Comparison of ENCODE assay signal across 13 mouse cellular contexts in genomic region chr5:5092736-5093135, GRCm38 (mm10).
DNase-seq lines count a peak whose midpoint lies in the region; ATAC-seq and TF ChIP-seq lines count a peak whose summit lies in the region.
"Had no signal": no experiment of that assay in that cellular context is flagged by ENCODE, and none has a peak within 500 bp of the region (broad histone marks: within the 10 kb centered on the region; RNA-seq: fewer than 3 reads in every experiment).

No protein-coding gene starts in this region.

- no peak overlapping the region for H3K4me3 ChIP-seq in midbrain, embryonic 15.5 days
- no peak overlapping the region for H3K4me3 ChIP-seq in midbrain, embryonic 10.5 days
- no peak overlapping the region for H3K4me3 ChIP-seq in forebrain, embryonic 16.5 days (replicated peaks; ENCODE audit: low read length)
- no peak overlapping the region for H3K4me3 ChIP-seq in thymus, adult 2 months (ENCODE audit: control insufficient read depth, insufficient read depth, low read length)
- H3K4me3 ChIP-seq: limb, embryonic 13.5 days had no signal

- 64% methylated on average over 7 of the region's 7 CpGs for WGBS in midbrain, embryonic 15.5 days
- WGBS in midbrain, embryonic 10.5 days, result 91% methylated on average over 7 of the region's 7 CpGs
- 24% methylated on average over 7 of the region's 7 CpGs for WGBS in forebrain, embryonic 16.5 days
- 98% methylated on average over 7 of the region's 7 CpGs for WGBS in thymus, adult 2 months

- no peak overlapping the region for H3K9ac ChIP-seq in midbrain, embryonic 15.5 days
- H3K9ac ChIP-seq in forebrain, embryonic 16.5 days (replicated peaks; ENCODE audit: low read depth, low read length), result no peak overlapping the region
- H3K9ac ChIP-seq: limb, embryonic 13.5 days; liver, postnatal 0 days had no signal

- H3K27ac ChIP-seq in midbrain, embryonic 15.5 days, result 0 out of 2 replicates have a peak overlapping the region, but pooled peaks have one; percentile 34
- no peak overlapping the region for H3K27ac ChIP-seq in midbrain, embryonic 10.5 days (replicated peaks)
- H3K27ac ChIP-seq in forebrain, embryonic 16.5 days (ENCODE audit: low read length), result no peak overlapping the region
- H3K27ac ChIP-seq in thymus, adult 2 months (ENCODE audit: control insufficient read depth, insufficient read depth, low read length), result no peak overlapping the region
- H3K27ac ChIP-seq: limb, embryonic 13.5 days; macrophage had no signal

- no peaks in the 10 kb centered on the region for H3K36me3 ChIP-seq in midbrain, embryonic 15.5 days (replicated peaks)
- H3K36me3 ChIP-seq in midbrain, embryonic 10.5 days, result no peaks in the 10 kb centered on the region
- no peaks in the 10 kb centered on the region for H3K36me3 ChIP-seq in forebrain, embryonic 16.5 days (ENCODE audit: control insufficient read depth, insufficient read depth)
- H3K36me3 ChIP-seq in thymus, adult 2 months (ENCODE audit: control insufficient read depth, insufficient read depth, low read length), result no peaks in the 10 kb centered on the region
- H3K36me3 ChIP-seq: limb, embryonic 13.5 days had no signal

- no peaks in the 10 kb centered on the region for H3K4me1 ChIP-seq in midbrain, embryonic 15.5 days
- peaks cover 6% of the 10 kb centered on the region for H3K4me1 ChIP-seq in midbrain, embryonic 10.5 days
- H3K4me1 ChIP-seq in forebrain, embryonic 16.5 days (replicated peaks; ENCODE audit: control insufficient read depth, insufficient read depth, low read length), result peaks cover 3% of the 10 kb centered on the region
- no peaks in the 10 kb centered on the region for H3K4me1 ChIP-seq in thymus, adult 2 months (replicated peaks; ENCODE audit: control insufficient read depth, insufficient read depth, low read length)
- H3K4me1 ChIP-seq: limb, embryonic 13.5 days had no signal

- no peak for TF ChIP-seq CTCF in thymus, adult 2 months (IDR thresholded peaks at IDR 0.05; ENCODE audit: borderline replicate concordance, control insufficient read depth, extremely low read depth, insufficient read depth, low read length, poor library complexity)

- intact Hi-C loops in left cerebral cortex, postnatal 4 days (cut with DNase I), result no loop called here

- no peak for TF ChIP-seq POLR2A in thymus, adult 2 months (IDR thresholded peaks at IDR 0.05; ENCODE audit: control insufficient read depth, extremely low read depth, insufficient read depth, low read length, poor library complexity)

- no peak overlapping the region for H3K4me2 ChIP-seq in midbrain, embryonic 15.5 days
- H3K4me2 ChIP-seq in forebrain, embryonic 16.5 days (ENCODE audit: low read length), result no peak overlapping the region
- H3K4me2 ChIP-seq: limb, embryonic 13.5 days had no signal

- peak; percentile 60 for ATAC-seq in frontal cortex, adult (ENCODE audit: low TSS enrichment)
- no peak for ATAC-seq in midbrain, embryonic 15.5 days (replicated peaks)
- ATAC-seq in forebrain, embryonic 16.5 days, result peak; percentile 88
- ATAC-seq: liver, postnatal 0 days had no signal

- no peak for DNase-seq in frontal cortex, postnatal 10 days (ENCODE audit: low spot score in 2 of 2)
- no peak for DNase-seq in midbrain, embryonic 10.5 days (ENCODE audit: low spot score)
- peak; percentile 3 for DNase-seq in left cerebral cortex, postnatal 4 days
- DNase-seq in thymus, adult 2 months, result no peak
- DNase-seq: adrenal gland, postnatal 36 days; cerebellum, adult 18-20 months; kidney, postnatal 25 days; liver, postnatal 0 days had no signal

- H3K9me3 ChIP-seq in midbrain, embryonic 15.5 days, result no peaks in the 10 kb centered on the region
- no peaks in the 10 kb centered on the region for H3K9me3 ChIP-seq in midbrain, embryonic 10.5 days (replicated peaks)
- no peaks in the 10 kb centered on the region for H3K9me3 ChIP-seq in forebrain, embryonic 16.5 days (ENCODE audit: control insufficient read depth, low read length)
- H3K9me3 ChIP-seq: limb, embryonic 13.5 days had no signal

- no peaks in the 10 kb centered on the region for H3K27me3 ChIP-seq in midbrain, embryonic 15.5 days (replicated peaks)
- H3K27me3 ChIP-seq in midbrain, embryonic 10.5 days (ENCODE audit: low read depth, poor library complexity, severe bottlenecking), result no peaks in the 10 kb centered on the region
- no peaks in the 10 kb centered on the region for H3K27me3 ChIP-seq in forebrain, embryonic 16.5 days (replicated peaks; ENCODE audit: control insufficient read depth, insufficient read depth, low read length)
- no peaks in the 10 kb centered on the region for H3K27me3 ChIP-seq in thymus, adult 2 months (ENCODE audit: control insufficient read depth, insufficient read depth, low read length)
- H3K27me3 ChIP-seq: limb, embryonic 13.5 days had no signal
